In the genomic region with DNA sequence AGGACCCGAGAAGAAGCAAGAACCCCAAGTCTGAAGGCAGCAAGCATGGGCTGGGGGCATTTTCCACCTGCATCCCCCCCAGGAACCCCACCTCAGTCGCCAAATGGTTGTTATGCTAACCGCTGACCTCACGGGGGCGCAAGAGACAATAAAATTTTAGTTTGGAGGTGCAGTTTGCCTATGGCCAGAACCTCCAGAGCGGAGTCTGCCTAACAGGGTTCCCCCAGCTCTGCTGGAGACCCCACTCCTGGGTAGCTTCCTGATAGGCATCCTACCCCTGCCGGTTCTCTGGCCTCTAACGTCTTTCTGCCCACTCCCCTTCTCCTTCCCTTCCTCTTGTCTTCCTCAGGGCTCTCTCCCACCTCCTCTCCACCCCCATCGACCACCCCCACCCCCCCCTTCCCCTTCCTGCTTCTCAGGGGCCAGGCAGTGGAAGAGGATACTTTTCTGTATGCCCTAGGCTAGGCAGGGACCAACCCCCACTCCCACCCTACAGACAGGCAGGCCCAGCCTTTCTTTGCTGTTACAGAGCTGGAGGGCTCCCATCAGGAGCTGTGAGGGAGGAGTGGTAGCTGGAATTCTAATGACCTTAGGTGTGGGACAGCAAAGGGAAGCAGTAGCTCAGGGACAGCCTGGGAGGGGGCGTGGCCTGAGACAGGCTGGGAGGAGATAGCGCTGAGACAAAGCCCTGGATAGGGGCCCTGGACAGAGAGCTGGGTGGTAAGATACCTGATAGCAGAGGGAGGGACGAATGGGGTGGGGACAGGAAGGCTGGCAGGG, we compare ENCODE assay signal across 8 mouse cellular contexts. TPM values are rescaled to one million over a fixed set of nuclear protein-coding genes. Genes with fewer than 3 reads are reported as not detected.
DNase-seq lines count a peak whose midpoint lies in the region; ATAC-seq and TF ChIP-seq lines count a peak whose summit lies in the region.

No protein-coding gene starts in this region.

- peak overlapping the region; percentile 56; the same call in 1 of the 2 replicates for H3K9ac ChIP-seq in limb, embryonic 13.5 days
- H3K9ac ChIP-seq in midbrain, embryonic 14.5 days (replicated peaks; ENCODE audit: low read length), result 0 out of 2 replicates have a peak overlapping the region, but pooled peaks have one; percentile 3
- H3K9ac ChIP-seq in stomach, embryonic 14.5 days (replicated peaks; ENCODE audit: low read depth, low read length), result no peak overlapping the region

- H3K27ac ChIP-seq in gastrocnemius, adult 2 months, result no peak overlapping the region
- H3K27ac ChIP-seq in limb, embryonic 13.5 days, result peak overlapping the region; percentile 90
- peak overlapping the region; percentile 50 for H3K27ac ChIP-seq in midbrain, embryonic 14.5 days (replicated peaks; ENCODE audit: low read depth, low read length)
- peak overlapping the region; percentile 86 for H3K27ac ChIP-seq in stomach, embryonic 14.5 days (ENCODE audit: low read length)

- ATAC-seq in frontal cortex, adult (ENCODE audit: low TSS enrichment), result no peak
- ATAC-seq in limb, embryonic 13.5 days (ENCODE audit: low FRiP score, low read depth), result peak; percentile 87
- ATAC-seq in midbrain, embryonic 14.5 days (ENCODE audit: low FRiP score, low TSS enrichment), result peak; percentile 81
- peak; percentile 96 for ATAC-seq in stomach, embryonic 14.5 days (ENCODE audit: insufficient number of reproducible peaks, insufficient read depth, low FRiP score, low read depth)

- no peak overlapping the region for H3K4me3 ChIP-seq in gastrocnemius, adult 2 months
- 0 out of 2 replicates have a peak overlapping the region, but pooled peaks have one; percentile 13 for H3K4me3 ChIP-seq in limb, embryonic 13.5 days
- no peak overlapping the region for H3K4me3 ChIP-seq in midbrain, embryonic 14.5 days (replicated peaks; ENCODE audit: low read depth, low read length)
- H3K4me3 ChIP-seq in stomach, embryonic 14.5 days (ENCODE audit: low read depth, low read length), result peak overlapping the region; percentile 13; the same call in 1 of the 2 replicates

- H3K36me3 ChIP-seq in limb, embryonic 13.5 days, result no peaks in the 10 kb centered on the region
- no peaks in the 10 kb centered on the region for H3K36me3 ChIP-seq in midbrain, embryonic 14.5 days (ENCODE audit: control insufficient read depth, insufficient read depth, low read length)
- H3K36me3 ChIP-seq in stomach, embryonic 14.5 days (ENCODE audit: control insufficient read depth, insufficient read depth, low read length), result no peaks in the 10 kb centered on the region

- intact Hi-C loops in gastrocnemius, adult 2 months (cut with DNase I), result loop anchor here (1.0 to 5.0 kb wide), 2 partner anchors 61 to 106 kb away; no protein-coding TSS in a partner anchor

- peaks cover 34% of the 10 kb centered on the region for H3K4me1 ChIP-seq in limb, embryonic 13.5 days
- H3K4me1 ChIP-seq in midbrain, embryonic 14.5 days (ENCODE audit: control insufficient read depth, insufficient read depth, low read length), result peaks cover 8% of the 10 kb centered on the region; the same call in 1 of the 2 replicates
- peaks cover 25% of the 10 kb centered on the region for H3K4me1 ChIP-seq in stomach, embryonic 14.5 days (ENCODE audit: control insufficient read depth, insufficient read depth, low read length)

- peak; percentile 18 to 37 for DNase-seq in frontal cortex, postnatal 25 days (ENCODE audit: low spot score in 2 of 2)
- peak; percentile 42 for DNase-seq in cerebellum, adult 9-11 months
- peak; percentile 70 for DNase-seq in gastrocnemius, adult 2 months
- peak; percentile 36 for DNase-seq in induced T-regulatory cell, adult 2 months (ENCODE audit: low read depth)
- peak; percentile 84 for DNase-seq in midbrain, embryonic 14.5 days

- under 1% methylated on average over 12 of the region's 12 CpGs for WGBS in limb, embryonic 13.5 days
- 2% methylated on average over 12 of the region's 12 CpGs for WGBS in midbrain, embryonic 14.5 days
- WGBS in stomach, embryonic 14.5 days, result 2% methylated on average over 12 of the region's 12 CpGs

- H3K9me3 ChIP-seq in limb, embryonic 13.5 days, result no peaks in the 10 kb centered on the region
- H3K9me3 ChIP-seq in midbrain, embryonic 14.5 days (ENCODE audit: control insufficient read depth, low read length), result no peaks in the 10 kb centered on the region
- no peaks in the 10 kb centered on the region for H3K9me3 ChIP-seq in stomach, embryonic 14.5 days (ENCODE audit: control insufficient read depth, low read depth, low read length)

- H3K27me3 ChIP-seq in limb, embryonic 13.5 days, result no peaks in the 10 kb centered on the region
- H3K27me3 ChIP-seq in midbrain, embryonic 14.5 days (ENCODE audit: control insufficient read depth, insufficient read depth, low read length), result no peaks in the 10 kb centered on the region
- no peaks in the 10 kb centered on the region for H3K27me3 ChIP-seq in stomach, embryonic 14.5 days (ENCODE audit: control insufficient read depth, insufficient read depth, low read length)

- H3K4me2 ChIP-seq in limb, embryonic 13.5 days (replicated peaks), result peak overlapping the region; percentile 48
- H3K4me2 ChIP-seq in midbrain, embryonic 14.5 days (ENCODE audit: low read length), result peak overlapping the region; percentile 37
- H3K4me2 ChIP-seq in stomach, embryonic 14.5 days (replicated peaks; ENCODE audit: low read depth, low read length), result peak overlapping the region; percentile 35

- peak; percentile 83 for TF ChIP-seq CTCF in gastrocnemius, adult 2 months (IDR thresholded peaks at IDR 0.05)

RNA-seq across cellular contexts. Expression of gene Igf2, which starts 55.8 kb away (rescaled TPM):
- total RNA-seq in gastrocnemius, adult 2 months (2021), result 10 to 100 TPM; 26.1 to 32.7 TPM
- polyA plus RNA-seq in limb, embryonic 13.5 days (2015; fragmentation: Nextera tagmentation; extraction: Ambion mirVana), result 1,260 and 1,271 TPM in 2 replicates
- polyA plus RNA-seq in midbrain, embryonic 14.5 days (2014; fragmentation: Nextera tagmentation; extraction: Ambion mirVana), result 19.1 and 102 TPM in 2 replicates
- polyA plus RNA-seq in stomach, embryonic 14.5 days (2014; fragmentation: Nextera tagmentation; extraction: Ambion mirVana), result 1,256 and 1,341 TPM in 2 replicates

RNA-seq across cellular contexts. Expression of gene Gm49394, which starts 58.9 kb away (rescaled TPM):
- not detected for total RNA-seq in gastrocnemius, adult 2 months (2021)
- 0.23 TPM in 1 of 2 replicates, not detected in the other for polyA plus RNA-seq in limb, embryonic 13.5 days (2015; fragmentation: Nextera tagmentation; extraction: Ambion mirVana)
- 0.04 TPM in 1 of 2 replicates, not detected in the other for polyA plus RNA-seq in midbrain, embryonic 14.5 days (2014; fragmentation: Nextera tagmentation; extraction: Ambion mirVana)
- polyA plus RNA-seq in stomach, embryonic 14.5 days (2014; fragmentation: Nextera tagmentation; extraction: Ambion mirVana), result not detected in 2 replicates

Comparison
In these comparisons a context has a peak if more than half of its experiments do, and no peak if none do; other contexts are left out.
1. DNase-seq: peak in every context shown above with its lines; median percentile 84 in midbrain, embryonic 14.5 days; 70 in gastrocnemius, adult 2 months; 42 in cerebellum, adult 9-11 months; 36 in induced T-regulatory cell, adult 2 months; 28 in frontal cortex, postnatal 25 days.
2. H3K4me3 ChIP-seq: peak in limb, embryonic 13.5 days (single experiment) and stomach, embryonic 14.5 days (single experiment); none in gastrocnemius, adult 2 months (single experiment) and midbrain, embryonic 14.5 days (single experiment).
3. RNA of gene Igf2, which starts 55.8 kb away (polyA plus RNA-seq): 1,256 to 1,341 TPM in stomach, embryonic 14.5 days and 1,260 to 1,271 TPM in limb, embryonic 13.5 days; 19.1 to 102 TPM in midbrain, embryonic 14.5 days; every median in the first group is over 10 times any median in the second.
4. Peak in every context shown above with its lines, with median percentiles within 50 percentile points of each other: H3K4me2 ChIP-seq.